23 mouse cellular contexts compared by ENCODE assay signal in the genomic region with DNA sequence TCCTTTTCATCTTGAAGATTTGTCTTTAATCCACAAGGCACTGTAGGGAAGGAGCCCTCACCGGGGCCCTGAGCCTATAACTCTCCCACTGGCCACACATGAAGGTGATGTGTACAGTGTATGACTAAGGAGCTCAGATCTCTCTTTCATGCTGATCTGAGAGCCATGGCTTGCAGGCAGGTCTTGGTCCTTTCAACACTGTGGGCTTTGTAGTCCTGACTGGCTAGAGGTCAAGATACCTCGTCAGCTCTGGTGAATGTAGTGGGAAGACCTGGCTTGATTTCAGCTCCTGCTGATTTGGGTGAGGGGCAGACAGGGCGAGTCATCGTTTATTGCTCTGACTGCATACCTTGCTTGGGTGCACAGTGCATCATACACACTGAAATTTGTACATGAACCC. TPM values are rescaled to one million over a fixed set of nuclear protein-coding genes. Genes with fewer than 3 reads are reported as not detected.
DNase-seq lines count a peak whose midpoint lies in the region; ATAC-seq and TF ChIP-seq lines count a peak whose summit lies in the region.
"Had no signal": no experiment of that assay in that cellular context is flagged by ENCODE, and none has a peak within 500 bp of the region (broad histone marks: within the 10 kb centered on the region; RNA-seq: fewer than 3 reads in every experiment).

No protein-coding gene starts in this region.

- in situ Hi-C loops in Patski (cut with MboI; ENCODE audit: low pct_unique_long_range_greater_than_20kb): no loop called here

- no peak for TF ChIP-seq CTCF in intestine, postnatal 0 days (IDR thresholded peaks at IDR 0.05; ENCODE audit: low read depth)
- no peak for TF ChIP-seq CTCF in Patski (IDR thresholded peaks at IDR 0.05)

- peak; percentile 36 to 37 for DNase-seq in cerebellum, postnatal 14 days
- no peak for DNase-seq in cerebellum, postnatal 25 days
- peak; percentile 63 for DNase-seq in Patski (ENCODE audit: low read depth, low spot score)
- DNase-seq in kidney, adult 8-10 months: no peak
- DNase-seq in thymus, postnatal 25 days: no peak
- DNase-seq: adrenal gland, postnatal 14 days; cerebellum, adult 8-10 months; kidney, adult 9 months; kidney, postnatal 25 days; left cerebral cortex, postnatal 4 days; liver; liver, postnatal 0 days had no signal

- ATAC-seq in intestine, embryonic 15.5 days: peak; percentile 39; the same call in 1 of the 2 replicates
- ATAC-seq in intestine, postnatal 0 days: no peak
- ATAC-seq in Patski: peak; percentile 41
- ATAC-seq in megakaryocyte, adult 5-6 weeks (ENCODE audit: poor library complexity, severe bottlenecking): peak; percentile 20
- ATAC-seq: forebrain, embryonic 15.5 days; hindbrain, postnatal 0 days; liver, postnatal 0 days; midbrain, embryonic 15.5 days had no signal

- 65% methylated on average over 4 of the region's 4 CpGs for WGBS in intestine, embryonic 15.5 days
- 53% methylated on average over 4 of the region's 4 CpGs for WGBS in intestine, postnatal 0 days

- H3K4me1 ChIP-seq in intestine, embryonic 15.5 days (replicated peaks): 0 out of 2 replicates have a peak, but pooled peaks cover 9% of the 10 kb centered on the region
- no peaks in the 10 kb centered on the region for H3K4me1 ChIP-seq in intestine, postnatal 0 days (replicated peaks; ENCODE audit: control insufficient read depth, insufficient read depth, low read length)
- H3K4me1 ChIP-seq: forebrain, embryonic 15.5 days; hindbrain, embryonic 10.5 days; midbrain, embryonic 15.5 days had no signal

- POLR2A ChIA-PET in Patski (lab: Charles Lee): interaction anchor here (0.6 kb wide), 1 partner anchor 662 kb away, joined by 3 read pairs; no protein-coding TSS in a partner anchor

- no peaks in the 10 kb centered on the region for H3K27me3 ChIP-seq in intestine, embryonic 15.5 days (replicated peaks)
- H3K27me3 ChIP-seq in intestine, postnatal 0 days (replicated peaks; ENCODE audit: control insufficient read depth, insufficient read depth, low read length): no peaks in the 10 kb centered on the region
- H3K27me3 ChIP-seq in Patski: no peaks in the 10 kb centered on the region
- H3K27me3 ChIP-seq: forebrain, embryonic 15.5 days; heart, embryonic 13.5 days; megakaryocyte, embryonic 14.5 days; midbrain, embryonic 15.5 days had no signal

- H3K4me2 ChIP-seq in intestine, embryonic 15.5 days (replicated peaks): no peak overlapping the region
- H3K4me2 ChIP-seq in intestine, postnatal 0 days (replicated peaks; ENCODE audit: low read depth): no peak overlapping the region
- H3K4me2 ChIP-seq: forebrain, embryonic 15.5 days; heart, embryonic 13.5 days; midbrain, embryonic 15.5 days had no signal

- H3K36me3 ChIP-seq in intestine, embryonic 15.5 days: peaks cover 3% of the 10 kb centered on the region; the same call in 1 of the 2 replicates
- 0 out of 2 replicates have a peak, but pooled peaks cover 10% of the 10 kb centered on the region for H3K36me3 ChIP-seq in intestine, postnatal 0 days (ENCODE audit: control insufficient read depth, insufficient read depth)
- H3K36me3 ChIP-seq: forebrain, embryonic 15.5 days; hindbrain, embryonic 10.5 days; midbrain, embryonic 15.5 days had no signal

- H3K9ac ChIP-seq in intestine, embryonic 15.5 days: no peak overlapping the region
- H3K9ac ChIP-seq in intestine, postnatal 0 days (ENCODE audit: low read depth, low read length): no peak overlapping the region
- H3K9ac ChIP-seq: forebrain, embryonic 15.5 days; heart, embryonic 13.5 days; liver, postnatal 0 days; midbrain, embryonic 15.5 days had no signal

- H3K27ac ChIP-seq in intestine, embryonic 15.5 days: no peak overlapping the region
- H3K27ac ChIP-seq in intestine, postnatal 0 days (ENCODE audit: low read depth, low read length): no peak overlapping the region
- H3K27ac ChIP-seq: forebrain, embryonic 15.5 days; hindbrain, embryonic 10.5 days; hindbrain, postnatal 0 days; left cerebral cortex, adult 2 months; midbrain, embryonic 15.5 days had no signal

- H3K9me3 ChIP-seq in intestine, embryonic 15.5 days: no peaks in the 10 kb centered on the region
- no peaks in the 10 kb centered on the region for H3K9me3 ChIP-seq in intestine, postnatal 0 days (ENCODE audit: control insufficient read depth)
- H3K9me3 ChIP-seq: forebrain, embryonic 15.5 days; heart, embryonic 13.5 days; hindbrain, embryonic 10.5 days; megakaryocyte, embryonic 14.5 days; midbrain, embryonic 15.5 days had no signal

- CTCF ChIA-PET in Patski (lab: Charles Lee): interaction anchor here (1.5 kb wide), 1 partner anchor 31 kb away, joined by 3 read pairs; no protein-coding TSS in a partner anchor

- no peak overlapping the region for H3K4me3 ChIP-seq in intestine, embryonic 15.5 days (replicated peaks)
- no peak overlapping the region for H3K4me3 ChIP-seq in intestine, postnatal 0 days (ENCODE audit: low read depth, low read length)
- H3K4me3 ChIP-seq: erythroblast, embryonic 14.5 days; forebrain, embryonic 15.5 days; heart, embryonic 13.5 days; hindbrain, embryonic 10.5 days; left cerebral cortex, adult 2 months; megakaryocyte, embryonic 14.5 days; midbrain, embryonic 15.5 days had no signal

RNA-seq across cellular contexts. Expression of gene Map7, which starts 42.7 kb away (rescaled TPM):
- 36.6 and 37.5 TPM in 2 replicates for polyA plus RNA-seq in intestine, embryonic 15.5 days (2015; fragmentation: Nextera tagmentation; extraction: Ambion mirVana)
- 47.0 and 55.7 TPM in 2 replicates for polyA plus RNA-seq in intestine, postnatal 0 days (2015; fragmentation: Nextera tagmentation; extraction: Ambion mirVana)
- polyA plus RNA-seq in Patski (2021): 14.5 TPM
- total RNA-seq in megakaryocyte, adult 5-6 weeks (2015): 2.3 and 2.7 TPM in 2 replicates
- total RNA-seq in megakaryocyte, adult 5-6 weeks (2017): 3.1 and 3.8 TPM in 2 replicates

Comparison
In these comparisons a context has a peak if more than half of its experiments do, and no peak if none do; other contexts are left out.
1. DNase-seq: peak in cerebellum, postnatal 14 days (2 of 2) and Patski (single experiment); none in cerebellum, postnatal 25 days (0 of 2), kidney, adult 8-10 months (0 of 2) and thymus, postnatal 25 days (single experiment).